Mouse (Mus musculus) embryonic facial prominence, embryonic 14.5 days (tissue): ENCODE measurements around the gene Ttc21a. TPM values are rescaled to one million over a fixed set of nuclear protein-coding genes. Genes with fewer than 3 reads are reported as not detected.

Experiments used
- ATAC-seq: fragments of 200-750 bp; cut with Nextera tagmentation; 2 replicates; pipeline ENCODE4 v1.8.0; 2017; ENCODE audit warnings: low read depth, moderate number of reproducible peaks, moderate TSS enrichment
- DNase-seq: peaks from one replicate; pipeline ENCODE4 v3.0.0-alpha.2; 2015; ENCODE audit warnings: low spot score
- H3K27ac ChIP-seq: fragments of 300-500 bp; sonication (generic); replicated peaks from 2 replicates; pipeline ENCODE4 v1.5.1; 2014; ENCODE audit warnings: low read depth, mild to moderate bottlenecking, low read length, moderate library complexity
- H3K27me3 ChIP-seq: fragments of 300-500 bp; sonication (generic); replicated peaks from 2 replicates; pipeline ENCODE4 v1.6.1; 2014; ENCODE audit warnings: low read length; ENCODE audit not compliant: control insufficient read depth, insufficient read depth
- H3K36me3 ChIP-seq: fragments of 300-500 bp; sonication (generic); 2 replicates; pipeline ENCODE4 v1.6.1; 2014; ENCODE audit warnings: low read length, mixed read lengths; ENCODE audit not compliant: control insufficient read depth, insufficient read depth
- H3K4me1 ChIP-seq: fragments of 300-500 bp; sonication (generic); 2 replicates; pipeline ENCODE4 v1.6.1; 2014; ENCODE audit warnings: antibody characterized with exemption, low read length; ENCODE audit not compliant: control insufficient read depth, insufficient read depth
- H3K4me2 ChIP-seq: fragments of 300-500 bp; sonication (generic); 2 replicates; pipeline ENCODE4 v1.6.1; 2014; ENCODE audit warnings: low read depth, mild to moderate bottlenecking, low read length, moderate library complexity, mixed read lengths
- H3K4me3 ChIP-seq: fragments of 300-500 bp; sonication (generic); 2 replicates; pipeline ENCODE4 v1.5.1; 2014; ENCODE audit warnings: low read depth, mild to moderate bottlenecking, low read length
- H3K9ac ChIP-seq: fragments of 300-500 bp; sonication (generic); 2 replicates; pipeline ENCODE4 v1.6.1; 2014; ENCODE audit warnings: low read depth, mild to moderate bottlenecking, low read length, moderate library complexity, mixed read lengths
- H3K9me3 ChIP-seq: fragments of 300-500 bp; sonication (generic); 2 replicates; pipeline ENCODE4 v1.6.1; 2016; ENCODE audit warnings: low read length; ENCODE audit not compliant: control insufficient read depth
- WGBS: fragments of 180-500 bp; shearing (Covaris S2); extraction: QIAGEN DNeasy Blood & Tissue Kit; methylation state at CpG from one replicate; pipeline ENCODE4 v1.1.7; 2014; 5-methylcytosine and 5-hydroxymethylcytosine counted together
- polyA plus RNA-seq: library from polyadenylated mRNA; unstranded; fragments of >200 nt; fragmentation: Nextera tagmentation; extraction: Ambion mirVana; gene quantifications from 2 replicates; pipeline ENCODE4 v1.2.1, GENCODE M21; 2014

Ttc21a gene
- 0.52 and 0.72 TPM in 2 replicates for polyA plus RNA-seq

GRCm38 (mm10) chr9:119937005-119937773 is at the start of gene Ttc21a, which contains the start of gene Gorasp1:
Ttc21a (plus strand) TSS chr9:119937606.
Gorasp1 (minus strand) TSS chr9:119937565.
- H3K36me3 ChIP-seq = 0 out of 2 replicates have a peak, but pooled peaks cover 6% of the 10 kb centered on the region
- H3K27me3 ChIP-seq = no peaks in the 10 kb centered on the region
- H3K4me3 ChIP-seq = peak within 1 kb of the TSS; percentile 72
- peak within 1 kb of the TSS; percentile 92 for H3K9ac ChIP-seq
- H3K4me1 ChIP-seq = peaks cover 12% of the 10 kb centered on the region
- no peaks in the 10 kb centered on the region for H3K9me3 ChIP-seq
- peak within 1 kb of the TSS; percentile 72 for H3K27ac ChIP-seq
- ATAC-seq (peak; percentile 96), DNase-seq (peak; percentile 96)
- 3% methylated on average over 35 of the region's 40 CpGs for WGBS
- peak within 1 kb of the TSS; percentile 90 for H3K4me2 ChIP-seq

GRCm38 (mm10) chr9:119888843-119889246 is 48.6 kb upstream of the Ttc21a start:
- H3K4me2 ChIP-seq = no peak overlapping the region
- no peaks in the 10 kb centered on the region for H3K27me3 ChIP-seq
- H3K27ac ChIP-seq = no peak overlapping the region
- peak; percentile 76; the same call in 1 of the 2 replicates for ATAC-seq
- no peak overlapping the region for H3K9ac ChIP-seq
- no peaks in the 10 kb centered on the region for H3K4me1 ChIP-seq
- no peaks in the 10 kb centered on the region for H3K9me3 ChIP-seq
- H3K4me3 ChIP-seq = no peak overlapping the region
- peak; percentile 54 for DNase-seq
- no peaks in the 10 kb centered on the region for H3K36me3 ChIP-seq
- WGBS = 40% methylated on average over 2 of the region's 2 CpGs

DNA sequence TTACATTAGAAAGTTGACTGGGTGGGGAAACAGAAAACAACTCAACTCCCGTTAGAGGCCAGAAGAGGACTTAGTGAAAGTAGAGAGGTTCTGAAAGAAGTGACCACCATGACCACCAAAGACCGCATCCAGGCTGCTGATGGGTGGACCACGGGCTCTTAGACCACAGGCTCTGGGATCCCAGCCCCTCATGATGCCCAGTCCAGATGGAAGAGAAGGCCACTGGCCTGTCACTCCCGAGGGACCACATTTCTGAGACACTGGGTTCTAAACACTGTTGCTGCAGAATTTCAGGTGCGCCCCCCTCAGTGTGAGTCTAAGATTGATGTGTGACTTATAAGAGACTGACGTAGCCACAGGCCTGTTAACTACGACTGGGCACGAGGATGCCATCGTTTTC is 48.0 kb upstream of the Ttc21a start:
- Histone ChIP-seq H3K4me3 (no peak overlapping the region), H3K27ac (no peak overlapping the region), H3K4me2 (no peak overlapping the region), H3K27me3 (no peaks in the 10 kb centered on the region), H3K9ac (no peak overlapping the region), H3K4me1 (no peaks in the 10 kb centered on the region), H3K36me3 (no peaks in the 10 kb centered on the region), H3K9me3 (no peaks in the 10 kb centered on the region)
- WGBS = 83% methylated on average over 9 of the region's 9 CpGs
- DNase-seq = no peak
- ATAC-seq = no peak

DNA sequence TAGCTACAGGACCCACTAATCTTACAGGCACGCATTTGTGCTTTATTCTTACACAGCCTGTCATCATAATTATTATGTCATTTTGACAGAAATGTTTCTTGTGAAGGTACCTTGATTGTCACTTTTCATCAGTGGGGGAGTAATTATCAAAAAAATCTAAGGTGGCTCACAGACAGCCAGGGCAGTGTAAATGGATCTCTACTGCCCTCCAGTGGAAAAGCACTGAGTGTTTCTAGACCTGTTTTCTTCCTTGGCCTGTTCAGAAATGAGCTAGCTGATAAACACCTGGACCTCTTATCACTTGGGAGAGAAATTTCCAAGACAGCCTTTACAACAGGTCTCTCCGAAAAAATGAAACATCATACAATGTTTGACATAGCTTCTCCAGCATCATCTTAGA is 46.7 kb upstream of the Ttc21a start:
- no peaks in the 10 kb centered on the region for H3K36me3 ChIP-seq
- DNase-seq = peak; percentile 19
- H3K4me1 ChIP-seq = peaks cover 4% of the 10 kb centered on the region
- H3K9ac ChIP-seq = no peak overlapping the region
- no peak overlapping the region for H3K4me2 ChIP-seq
- ATAC-seq = no peak
- no peaks in the 10 kb centered on the region for H3K9me3 ChIP-seq
- no peaks in the 10 kb centered on the region for H3K27me3 ChIP-seq
- 49% methylated on average over 2 of the region's 2 CpGs for WGBS
- no peak overlapping the region for H3K27ac ChIP-seq
- H3K4me3 ChIP-seq = no peak overlapping the region

DNA sequence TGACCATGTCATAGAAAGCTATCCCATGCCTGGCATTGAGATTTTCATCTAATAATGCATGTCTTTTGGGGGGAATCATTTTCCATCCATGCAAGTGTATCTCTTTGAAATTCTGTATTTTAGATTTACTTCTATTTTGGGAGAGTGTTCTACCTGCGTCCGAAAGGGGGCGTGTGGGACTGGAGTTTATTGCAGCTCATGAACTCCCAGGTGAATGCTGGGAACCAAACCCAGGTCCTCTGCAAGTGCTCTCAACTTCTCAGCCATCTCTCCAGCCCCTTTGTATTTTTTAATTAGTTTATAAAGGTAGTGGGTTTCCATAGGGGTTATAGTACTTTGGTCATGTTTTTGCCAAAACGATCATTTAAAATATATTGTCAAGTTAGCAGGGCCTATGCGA is 43.5 kb upstream of the Ttc21a start:
- Histone ChIP-seq H3K9ac (no peak overlapping the region; the same call in 1 of the 2 replicates), H3K4me2 (peak overlapping the region; percentile 92; the same call in 1 of the 2 replicates), H3K27ac (0 out of 2 replicates have a peak overlapping the region, but pooled peaks have one; percentile 71), H3K4me1 (peaks cover 7% of the 10 kb centered on the region), H3K4me3 (no peak overlapping the region), H3K9me3 (no peaks in the 10 kb centered on the region), H3K27me3 (no peaks in the 10 kb centered on the region), H3K36me3 (no peaks in the 10 kb centered on the region)
- DNase-seq = no peak
- no peak for ATAC-seq
- 86% methylated on average over 5 of the region's 5 CpGs for whole genome bisulfite sequencing

DNA sequence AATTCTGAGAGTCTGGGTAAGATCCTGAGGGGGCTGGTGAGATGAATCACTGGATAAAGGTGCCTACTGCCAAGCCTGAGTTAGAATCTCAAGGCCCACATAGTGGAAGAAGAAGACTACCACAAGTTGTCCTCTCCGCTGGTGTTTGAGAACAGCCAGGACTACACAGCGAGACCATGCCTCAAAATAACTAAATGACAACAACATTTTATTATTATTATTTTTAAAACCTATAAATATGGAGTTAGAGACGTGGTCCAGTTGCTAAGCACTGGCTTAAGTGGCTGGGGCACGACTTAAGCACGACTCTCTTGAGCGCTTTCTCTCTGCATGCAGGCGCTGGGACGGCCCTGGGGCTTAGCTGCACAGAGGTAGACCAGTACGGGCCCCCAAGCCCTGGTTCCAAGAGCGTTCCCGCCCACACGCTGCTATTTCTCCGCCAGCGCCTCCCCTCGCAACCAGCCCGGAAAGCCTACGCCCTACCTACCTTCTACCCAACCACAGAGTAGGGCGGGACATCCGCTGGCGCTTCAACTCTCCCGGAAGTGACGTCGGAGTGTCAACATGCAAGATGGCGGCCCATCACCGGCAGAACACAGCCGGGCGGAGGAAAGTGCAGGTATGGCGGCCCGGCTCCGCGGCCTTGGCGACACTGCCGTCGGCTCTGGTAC is 42.9 kb upstream of the Ttc21a start, which contains the start of gene Wdr48:
Gene Wdr48, plus strand, starts transcription at position 540 of the 671 bp plus-strand sequence.
- H3K4me1 ChIP-seq = peaks cover 7% of the 10 kb centered on the region
- H3K27me3 ChIP-seq = no peaks in the 10 kb centered on the region
- ATAC-seq (peak; percentile 100), DNase-seq (peak; percentile 100)
- peak within 1 kb of the TSS; percentile 92 for H3K4me2 ChIP-seq
- WGBS = 6% methylated on average over 18 of the region's 34 CpGs
- H3K9me3 ChIP-seq = no peaks in the 10 kb centered on the region
- H3K27ac ChIP-seq = peak within 1 kb of the TSS; percentile 73
- H3K9ac ChIP-seq = peak within 1 kb of the TSS; percentile 90
- H3K4me3 ChIP-seq = peak within 1 kb of the TSS; percentile 91
- no peaks in the 10 kb centered on the region for H3K36me3 ChIP-seq

DNA sequence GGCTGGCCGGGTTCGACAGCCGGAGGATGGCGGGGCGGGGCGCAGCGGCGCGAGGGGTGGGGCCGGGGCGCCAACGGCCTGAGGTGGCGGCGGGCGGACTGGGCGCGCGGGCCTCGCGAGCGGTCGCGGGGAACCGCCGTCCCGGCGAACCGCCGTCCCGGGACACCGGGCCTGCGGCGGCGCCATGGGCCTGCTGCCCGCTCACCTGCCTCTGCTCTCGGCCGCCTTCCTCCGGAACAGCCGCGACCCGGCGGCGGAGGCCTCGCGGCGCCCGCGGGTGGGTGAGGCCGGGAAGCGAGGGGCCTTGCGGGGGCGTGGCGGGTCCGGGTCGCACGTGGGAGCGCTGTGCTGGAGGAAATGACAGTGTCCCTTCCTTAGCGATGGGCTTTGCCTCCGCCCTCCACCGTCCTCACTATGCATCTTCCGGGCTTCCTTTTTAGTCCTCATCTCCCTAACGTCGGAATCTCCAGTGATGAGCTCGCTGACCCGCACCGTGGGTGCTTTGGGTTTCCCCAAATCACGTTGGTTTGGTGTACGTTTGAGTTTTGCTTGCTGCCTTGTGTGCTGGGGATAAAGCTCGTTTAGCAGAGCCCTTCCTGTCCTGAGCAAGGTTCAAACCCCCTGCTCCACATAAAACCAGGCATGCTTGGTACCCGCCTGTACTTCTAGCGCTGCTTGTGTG is 42.2 kb upstream of the Ttc21a start:
- DNase-seq (peak; percentile 23), ATAC-seq (peak; percentile 70)
- H3K9ac ChIP-seq = peak overlapping the region; percentile 90
- H3K4me2 ChIP-seq = peak overlapping the region; percentile 92
- H3K9me3 ChIP-seq = no peaks in the 10 kb centered on the region
- WGBS = under 1% methylated on average over 28 of the region's 71 CpGs
- H3K27me3 ChIP-seq = no peaks in the 10 kb centered on the region
- peak overlapping the region; percentile 73 for H3K27ac ChIP-seq
- no peaks in the 10 kb centered on the region for H3K36me3 ChIP-seq
- H3K4me3 ChIP-seq = peak overlapping the region; percentile 91
- H3K4me1 ChIP-seq = peaks cover 7% of the 10 kb centered on the region

GRCm38 (mm10) chr9:119899446-119899845 is 38.0 kb upstream of the Ttc21a start:
- Histone ChIP-seq H3K4me2 (no peak overlapping the region), H3K4me3 (no peak overlapping the region), H3K4me1 (peaks cover 7% of the 10 kb centered on the region), H3K27me3 (no peaks in the 10 kb centered on the region), H3K27ac (no peak overlapping the region), H3K9me3 (no peaks in the 10 kb centered on the region), H3K36me3 (peaks cover 22% of the 10 kb centered on the region), H3K9ac (no peak overlapping the region)
- 78% methylated on average over 2 of the region's 2 CpGs for WGBS
- no peak for DNase-seq
- ATAC-seq = no peak
